Mouse (Mus musculus) intestine, embryonic 15.5 days (tissue): ENCODE data around the gene Ntrk1. TPM values are rescaled to one million over a fixed set of nuclear protein-coding genes. Genes with fewer than 3 reads are reported as not detected.

Experiments used
- ATAC-seq: fragments of 200-750 bp; cut with Nextera tagmentation; 2 replicates; pipeline ENCODE4 v1.8.0; 2017; ENCODE audit warnings: moderate TSS enrichment, moderate library complexity
- H3K27ac ChIP-seq: fragments of 300-500 bp; sonication (generic); 2 replicates; pipeline ENCODE4 v1.5.1; 2015; ENCODE audit warnings: mild to moderate bottlenecking, inconsistent platforms
- H3K27me3 ChIP-seq: fragments of 300-500 bp; sonication (generic); replicated peaks from 2 replicates; pipeline ENCODE4 v1.6.1; 2015; ENCODE audit warnings: inconsistent platforms
- H3K36me3 ChIP-seq: fragments of 300-500 bp; sonication (generic); 2 replicates; pipeline ENCODE4 v1.6.1; 2015; ENCODE audit warnings: inconsistent platforms
- H3K4me1 ChIP-seq: fragments of 300-500 bp; sonication (generic); replicated peaks from 2 replicates; pipeline ENCODE4 v1.6.1; 2015; ENCODE audit warnings: inconsistent platforms
- H3K4me2 ChIP-seq: fragments of 300-500 bp; sonication (generic); replicated peaks from 2 replicates; pipeline ENCODE4 v1.6.1; 2015; ENCODE audit warnings: mild to moderate bottlenecking, inconsistent platforms
- H3K4me3 ChIP-seq: fragments of 300-500 bp; sonication (generic); replicated peaks from 2 replicates; pipeline ENCODE4 v1.5.1; 2015; ENCODE audit warnings: inconsistent platforms
- H3K9ac ChIP-seq: fragments of 300-500 bp; sonication (generic); 2 replicates; pipeline ENCODE4 v1.6.1; 2015; ENCODE audit warnings: inconsistent platforms
- H3K9me3 ChIP-seq: fragments of 300-500 bp; sonication (generic); 2 replicates; pipeline ENCODE4 v1.6.1; 2016; ENCODE audit warnings: inconsistent platforms
- WGBS: fragments of 180-500 bp; shearing (Covaris S2); methylation state at CpG from one replicate; pipeline ENCODE4 v1.1.7; 2015; 5-methylcytosine and 5-hydroxymethylcytosine counted together
- polyA plus RNA-seq: library from polyadenylated mRNA; unstranded; fragments of >200 nt; fragmentation: Nextera tagmentation; extraction: Ambion mirVana; gene quantifications from 2 replicates; pipeline ENCODE4 v1.2.1, GENCODE M21; 2015

Ntrk1 gene
- polyA plus RNA-seq, 1 experiment from 2014 or later = 3.2 TPM

DNA sequence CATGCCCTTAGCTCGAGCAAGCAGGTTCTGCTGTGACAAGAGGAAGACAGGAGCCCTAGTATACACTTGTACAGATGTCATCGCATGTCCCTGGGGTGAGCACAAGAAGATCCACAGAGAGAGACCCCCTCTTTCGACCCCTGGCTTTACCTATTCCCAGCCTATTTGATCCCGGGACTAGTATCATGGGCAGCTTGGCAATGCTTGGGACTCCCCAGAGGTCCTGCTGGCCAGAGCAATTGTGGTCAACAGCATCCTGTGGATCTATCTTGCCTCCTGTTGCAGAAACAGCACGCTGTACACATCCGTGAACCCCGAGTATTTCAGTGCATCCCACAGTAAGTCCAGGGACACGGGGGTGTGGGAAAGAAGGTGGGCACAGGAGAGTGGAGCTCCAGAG lies 16.3 kb upstream of the Ntrk1 start:
- Histone ChIP-seq H3K27me3 (peaks cover 48% of the 10 kb centered on the region), H3K27ac (no peak overlapping the region), H3K4me1 (peaks cover 11% of the 10 kb centered on the region; the same call in 1 of the 2 replicates), H3K4me2 (no peak overlapping the region), H3K36me3 (no peaks in the 10 kb centered on the region), H3K9me3 (no peaks in the 10 kb centered on the region), H3K4me3 (no peak overlapping the region), H3K9ac (no peak overlapping the region)
- no peak for ATAC-seq
- WGBS = 82% methylated on average over 8 of the region's 8 CpGs

DNA sequence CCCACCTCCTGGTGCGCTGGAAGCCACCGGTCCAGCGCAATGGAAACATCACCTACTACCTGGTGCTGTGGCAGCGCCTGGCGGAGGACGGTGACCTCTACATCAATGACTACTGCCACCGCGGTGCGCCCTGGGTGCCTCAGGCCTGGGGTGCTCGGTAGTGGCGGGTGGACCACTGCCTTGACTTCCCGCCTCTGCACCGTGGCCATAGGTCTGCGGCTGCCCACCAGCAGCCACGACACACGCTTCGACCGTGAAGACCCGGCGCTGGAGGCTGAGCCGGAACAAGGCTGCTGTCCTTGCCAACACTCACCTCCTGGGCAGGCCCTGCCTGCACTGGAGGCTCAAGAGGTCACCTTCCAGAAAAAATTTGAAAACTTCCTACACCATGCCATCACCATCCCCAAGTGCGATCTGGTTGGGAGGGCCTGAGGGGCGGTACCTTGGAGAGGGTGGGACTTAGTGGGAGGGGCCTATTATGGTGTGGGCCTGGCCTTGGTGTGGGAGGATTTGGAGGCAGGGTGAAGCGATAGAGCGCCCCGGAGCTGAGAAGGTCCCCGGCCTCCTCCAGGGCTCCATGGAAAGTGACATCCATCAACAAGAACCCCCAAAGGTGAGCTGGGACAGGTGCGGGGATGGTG lies 14.5 kb upstream of the Ntrk1 start:
- H3K27ac ChIP-seq = no peak overlapping the region
- H3K4me1 ChIP-seq = peaks cover 9% of the 10 kb centered on the region; the same call in 1 of the 2 replicates
- H3K9ac ChIP-seq = no peak overlapping the region
- peak; percentile 62; the same call in 1 of the 2 replicates for ATAC-seq
- H3K9me3 ChIP-seq = no peaks in the 10 kb centered on the region
- peak overlapping the region; percentile 20 for H3K4me3 ChIP-seq
- H3K4me2 ChIP-seq = peak overlapping the region; percentile 49
- H3K27me3 ChIP-seq = peaks cover 58% of the 10 kb centered on the region
- 6% methylated on average over 28 of the region's 28 CpGs for WGBS
- H3K36me3 ChIP-seq = no peaks in the 10 kb centered on the region

DNA sequence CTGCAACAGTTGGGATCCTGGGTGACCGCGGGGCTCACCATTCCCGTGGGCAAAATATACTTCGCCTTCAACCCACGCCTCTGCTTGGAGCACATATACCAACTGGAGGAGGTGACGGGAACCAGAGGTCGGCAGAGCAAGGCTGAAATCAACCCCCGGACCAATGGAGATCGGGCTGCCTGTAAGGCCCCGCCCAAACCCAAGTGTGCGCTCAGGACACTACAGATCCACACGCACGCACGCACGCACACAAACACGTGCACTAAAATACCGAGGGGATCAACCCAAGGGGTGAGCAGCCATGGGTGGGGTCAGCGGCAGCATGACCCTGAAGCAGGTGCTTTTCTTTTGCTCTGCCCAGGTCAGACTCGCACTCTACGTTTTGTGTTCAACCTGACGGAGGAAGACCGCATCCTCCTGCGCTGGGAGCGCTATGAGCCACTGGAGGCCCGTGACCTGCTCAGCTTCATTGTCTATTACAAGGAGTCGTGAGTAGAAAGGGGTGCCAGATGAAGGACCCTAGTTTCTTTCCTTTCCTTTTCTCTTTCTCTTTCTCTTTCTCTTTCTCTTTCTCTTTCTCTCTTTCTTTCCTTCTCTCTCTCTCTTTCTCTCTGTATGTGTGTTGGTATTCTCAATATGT lies 9.2 kb upstream of the Ntrk1 start:
- Histone ChIP-seq H3K9me3 (no peaks in the 10 kb centered on the region), H3K36me3 (no peaks in the 10 kb centered on the region), H3K4me2 (peak overlapping the region; percentile 72), H3K4me3 (peak overlapping the region; percentile 30), H3K27ac (no peak overlapping the region), H3K27me3 (peaks cover 76% of the 10 kb centered on the region), H3K9ac (no peak overlapping the region), H3K4me1 (peaks cover 8% of the 10 kb centered on the region; the same call in 1 of the 2 replicates)
- peak; percentile 67 for ATAC-seq
- WGBS = 5% methylated on average over 26 of the region's 26 CpGs

DNA sequence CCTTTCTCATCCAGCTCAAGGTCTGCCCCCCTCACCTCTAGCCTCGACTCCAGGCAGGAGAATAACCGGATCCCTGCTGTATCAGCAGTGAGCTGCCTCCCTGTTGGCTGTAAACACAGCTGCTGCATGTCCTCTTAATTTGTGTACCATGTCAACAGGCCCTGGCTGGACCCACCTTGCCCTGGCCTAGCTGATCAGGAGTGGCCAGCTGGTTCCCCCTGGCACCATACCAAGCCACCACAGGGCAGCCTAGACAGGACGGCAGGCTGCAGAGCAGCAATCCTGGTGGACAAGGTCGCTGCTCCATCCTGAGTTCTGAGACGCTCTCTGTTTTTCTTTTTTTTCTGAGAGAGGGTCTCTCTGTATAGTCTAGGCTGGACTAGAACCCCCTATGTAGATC lies 6.7 kb upstream of the Ntrk1 start:
- H3K27ac ChIP-seq = no peak overlapping the region
- no peak overlapping the region for H3K4me2 ChIP-seq
- peaks cover 17% of the 10 kb centered on the region; the same call in 1 of the 2 replicates for H3K4me1 ChIP-seq
- H3K27me3 ChIP-seq = peaks cover 86% of the 10 kb centered on the region
- no peaks in the 10 kb centered on the region for H3K36me3 ChIP-seq
- H3K9me3 ChIP-seq = no peaks in the 10 kb centered on the region
- ATAC-seq = no peak
- no peak overlapping the region for H3K9ac ChIP-seq
- H3K4me3 ChIP-seq = no peak overlapping the region
- 46% methylated on average over 5 of the region's 5 CpGs for WGBS

DNA sequence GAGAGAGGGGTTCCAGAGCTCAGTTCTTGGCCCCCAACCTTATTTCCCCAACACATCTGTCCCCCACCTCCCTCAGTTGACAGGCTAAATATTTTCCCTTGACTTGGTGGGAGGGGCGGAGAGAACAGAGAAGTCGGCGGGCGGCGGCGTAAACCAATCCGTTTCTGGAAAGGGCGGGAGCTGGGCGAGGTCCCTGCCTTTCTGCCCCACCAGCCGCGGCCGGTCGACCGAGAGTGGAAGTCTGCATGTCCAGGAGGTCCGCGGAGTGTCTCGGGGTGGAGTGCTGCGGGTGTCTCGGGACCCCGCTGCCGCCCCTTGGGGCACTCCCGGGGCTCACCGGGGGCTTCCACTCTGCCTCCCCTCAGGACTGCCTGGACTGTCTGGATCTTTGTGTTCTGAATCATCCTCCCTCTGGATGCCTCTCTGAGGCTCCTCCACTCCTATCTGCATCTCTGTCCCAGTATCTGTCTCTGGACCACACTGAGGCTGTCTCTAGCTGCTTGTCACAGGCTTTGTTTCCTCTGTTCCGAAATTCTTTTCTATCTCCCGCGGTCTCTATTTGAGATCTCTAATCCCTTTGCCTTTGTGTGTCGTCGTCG lies 1.9 kb upstream of the Ntrk1 start, which contains the start of gene Insrr:
TSS of gene Insrr (plus strand) at position 216 of the 599 bp plus-strand sequence.
- Histone ChIP-seq H3K27me3 (peaks cover 90% of the 10 kb centered on the region), H3K36me3 (no peaks in the 10 kb centered on the region), H3K4me1 (peaks cover 25% of the 10 kb centered on the region), H3K27ac (no peak within 1 kb of the TSS), H3K9ac (peak within 1 kb of the TSS; percentile 33; the same call in 1 of the 2 replicates), H3K9me3 (no peaks in the 10 kb centered on the region), H3K4me3 (peak within 1 kb of the TSS; percentile 34), H3K4me2 (peak within 1 kb of the TSS; percentile 79)
- WGBS = 2% methylated on average over 29 of the region's 29 CpGs
- no peak for ATAC-seq

DNA sequence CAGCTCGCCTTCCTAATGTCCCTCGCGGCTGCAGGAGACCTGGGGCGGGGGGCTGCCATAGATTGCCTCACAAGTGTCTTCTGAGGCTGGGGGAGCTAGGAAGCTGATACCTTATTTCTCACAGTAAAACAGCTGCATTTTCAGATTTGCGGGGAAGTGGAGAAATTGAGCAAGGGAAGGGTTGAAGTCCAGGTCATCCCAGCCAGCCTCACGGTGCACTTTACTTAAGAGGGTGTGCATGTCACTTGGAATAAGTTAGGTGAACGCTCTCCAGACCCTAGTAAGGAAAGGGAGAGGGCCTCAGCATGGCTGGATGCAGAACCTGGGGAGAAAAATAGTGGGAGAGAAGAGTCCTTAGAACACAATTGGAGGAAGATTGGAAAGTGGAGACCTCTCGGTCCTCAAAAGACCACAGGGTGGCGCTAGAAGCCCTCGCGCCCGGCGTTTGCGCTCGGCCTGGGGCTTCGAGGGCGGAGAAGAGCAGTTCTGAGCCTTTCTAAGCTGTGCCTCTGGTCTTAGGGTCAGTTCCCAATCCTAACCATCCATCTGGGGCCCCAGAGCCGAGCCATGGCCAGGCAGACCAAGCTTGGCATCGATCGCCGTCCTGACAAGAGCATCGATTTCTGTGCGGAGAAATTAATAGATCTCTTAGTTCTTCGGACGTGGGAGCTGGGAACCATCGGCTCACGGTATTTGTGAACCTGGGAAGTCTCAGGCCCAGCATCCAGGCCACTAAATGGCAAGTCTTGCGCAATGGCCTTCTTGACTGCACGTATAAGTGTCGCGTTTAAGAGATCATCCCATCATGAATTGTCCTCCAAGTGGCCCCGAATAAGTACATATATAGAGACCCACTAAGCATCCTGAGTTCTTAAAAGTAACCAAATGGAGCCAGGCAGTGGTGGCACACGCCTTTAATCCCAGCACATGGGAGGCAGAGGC lies 645 bp upstream of the Ntrk1 start:
- no peaks in the 10 kb centered on the region for H3K36me3 ChIP-seq
- peak overlapping the region; percentile 34; the same call in 1 of the 2 replicates for H3K9ac ChIP-seq
- peaks cover 93% of the 10 kb centered on the region for H3K27me3 ChIP-seq
- 16% methylated on average over 33 of the region's 33 CpGs for WGBS
- H3K27ac ChIP-seq = no peak overlapping the region
- H3K9me3 ChIP-seq = no peaks in the 10 kb centered on the region
- H3K4me3 ChIP-seq = peak overlapping the region; percentile 32
- H3K4me2 ChIP-seq = peak overlapping the region; percentile 58
- peak; percentile 32; the same call in 1 of the 2 replicates for ATAC-seq
- H3K4me1 ChIP-seq = peaks cover 25% of the 10 kb centered on the region

DNA sequence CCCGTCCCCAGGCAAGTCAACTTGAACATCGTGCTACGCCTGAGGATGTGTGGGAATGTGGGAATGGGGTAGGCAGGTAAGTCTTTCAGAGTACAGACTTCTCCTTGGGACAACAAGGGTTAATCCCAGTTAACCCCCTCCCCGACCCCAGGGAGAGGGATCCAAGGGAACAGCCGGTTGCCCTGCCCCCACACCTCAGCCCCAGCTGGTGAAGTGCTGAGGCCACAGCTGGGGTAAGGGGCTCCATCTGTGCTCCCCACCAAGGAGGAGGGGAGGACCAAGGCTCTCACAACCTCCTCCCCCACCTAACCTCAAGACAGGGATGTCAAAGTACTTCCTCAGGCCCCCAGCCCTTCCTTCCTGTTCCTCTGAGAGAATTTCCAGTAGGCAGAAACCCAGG lies 5.2 kb downstream of the Ntrk1 start:
- 26% methylated on average over 5 of the region's 5 CpGs for WGBS
- Histone ChIP-seq H3K9me3 (no peaks in the 10 kb centered on the region), H3K36me3 (no peaks in the 10 kb centered on the region), H3K4me3 (no peak overlapping the region), H3K9ac (0 out of 2 replicates have a peak overlapping the region, but pooled peaks have one; percentile 22), H3K4me1 (peaks cover 20% of the 10 kb centered on the region), H3K27me3 (peaks cover 48% of the 10 kb centered on the region), H3K27ac (no peak overlapping the region), H3K4me2 (no peak overlapping the region)
- ATAC-seq = no peak

DNA sequence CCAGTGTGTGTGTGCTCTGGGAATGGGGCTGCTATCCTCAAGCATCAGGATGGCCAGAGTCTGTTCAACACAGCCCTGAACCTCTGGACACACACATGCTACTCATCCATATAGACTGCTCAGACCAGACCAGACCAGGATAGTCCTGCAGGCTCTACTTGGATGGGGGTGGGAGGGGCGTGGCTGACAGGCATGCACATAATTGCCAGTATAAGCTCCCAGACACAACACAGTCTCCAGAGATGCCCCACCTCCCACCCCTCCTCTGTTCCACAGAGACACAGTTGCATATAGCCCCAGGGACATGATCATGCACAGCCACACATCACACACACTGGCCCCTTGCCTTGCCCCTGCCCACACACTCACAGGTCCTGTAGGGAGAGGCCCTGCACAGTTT lies 5.7 kb downstream of the Ntrk1 start:
- no peak overlapping the region for H3K9ac ChIP-seq
- no peaks in the 10 kb centered on the region for H3K9me3 ChIP-seq
- no peak overlapping the region for H3K27ac ChIP-seq
- peaks cover 43% of the 10 kb centered on the region for H3K27me3 ChIP-seq
- no peak overlapping the region for H3K4me2 ChIP-seq
- H3K36me3 ChIP-seq = no peaks in the 10 kb centered on the region
- ATAC-seq = peak; percentile 39; the same call in 1 of the 2 replicates
- no peak overlapping the region for H3K4me3 ChIP-seq
- 9% methylated on average over 1 of the region's 1 CpGs for WGBS
- peaks cover 18% of the 10 kb centered on the region for H3K4me1 ChIP-seq

DNA sequence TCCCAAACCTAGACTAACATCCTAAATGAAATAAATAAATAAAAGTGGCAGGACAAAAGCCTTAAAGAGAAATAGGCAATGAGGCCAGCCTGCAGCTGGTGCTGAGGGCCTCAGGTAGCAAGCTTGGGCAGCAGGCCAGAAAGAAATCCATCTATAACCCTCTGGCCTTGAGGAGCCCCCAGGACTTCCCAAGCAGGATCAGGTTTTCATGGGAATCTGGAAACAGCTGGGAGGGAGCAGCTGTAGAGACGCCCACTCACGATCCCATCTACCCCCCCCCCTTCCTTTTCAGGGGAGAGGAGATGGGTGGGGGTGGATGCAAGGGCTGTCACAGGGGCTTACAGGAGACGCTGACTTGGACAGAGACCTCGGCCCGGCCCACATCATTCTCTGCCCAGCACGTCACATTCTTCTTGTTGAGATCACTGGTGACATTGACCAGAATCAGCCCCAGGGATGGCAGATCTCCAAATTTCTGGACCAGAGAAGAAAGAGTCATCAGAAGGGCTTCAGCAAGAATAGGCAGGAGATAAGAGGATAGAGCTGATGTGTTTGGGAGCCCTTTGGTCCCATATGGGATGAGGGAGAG lies 9.2 kb downstream of the Ntrk1 start:
- H3K9me3 ChIP-seq = no peaks in the 10 kb centered on the region
- ATAC-seq = 0 out of 2 replicates have a peak, but pooled peaks have one; percentile 37
- H3K4me3 ChIP-seq = no peak overlapping the region
- no peak overlapping the region for H3K4me2 ChIP-seq
- H3K27me3 ChIP-seq = peaks cover 13% of the 10 kb centered on the region; the same call in 1 of the 2 replicates
- H3K4me1 ChIP-seq = peaks cover 18% of the 10 kb centered on the region
- WGBS = 28% methylated on average over 6 of the region's 6 CpGs
- no peaks in the 10 kb centered on the region for H3K36me3 ChIP-seq
- H3K27ac ChIP-seq = no peak overlapping the region
- H3K9ac ChIP-seq = no peak overlapping the region

DNA sequence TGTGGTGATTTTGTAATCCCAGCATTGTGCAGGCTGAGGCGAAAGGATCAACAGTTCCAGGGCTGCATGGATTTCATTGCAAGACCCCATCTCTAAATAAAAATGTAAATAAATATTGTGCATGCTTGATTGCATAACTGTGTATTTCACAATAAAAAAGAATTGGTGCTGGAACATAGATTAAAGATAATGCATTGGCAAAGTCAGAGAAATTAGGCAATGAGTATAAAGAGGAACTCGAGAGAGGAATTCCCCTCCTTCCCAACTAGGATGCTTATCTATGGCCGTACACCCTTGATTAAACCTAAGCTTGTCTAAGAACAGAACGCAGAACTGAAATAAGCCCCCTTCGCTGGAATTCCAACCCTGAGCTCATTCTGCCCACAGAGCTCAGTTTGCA lies 9.8 kb downstream of the Ntrk1 start:
- ATAC-seq = no peak

DNA sequence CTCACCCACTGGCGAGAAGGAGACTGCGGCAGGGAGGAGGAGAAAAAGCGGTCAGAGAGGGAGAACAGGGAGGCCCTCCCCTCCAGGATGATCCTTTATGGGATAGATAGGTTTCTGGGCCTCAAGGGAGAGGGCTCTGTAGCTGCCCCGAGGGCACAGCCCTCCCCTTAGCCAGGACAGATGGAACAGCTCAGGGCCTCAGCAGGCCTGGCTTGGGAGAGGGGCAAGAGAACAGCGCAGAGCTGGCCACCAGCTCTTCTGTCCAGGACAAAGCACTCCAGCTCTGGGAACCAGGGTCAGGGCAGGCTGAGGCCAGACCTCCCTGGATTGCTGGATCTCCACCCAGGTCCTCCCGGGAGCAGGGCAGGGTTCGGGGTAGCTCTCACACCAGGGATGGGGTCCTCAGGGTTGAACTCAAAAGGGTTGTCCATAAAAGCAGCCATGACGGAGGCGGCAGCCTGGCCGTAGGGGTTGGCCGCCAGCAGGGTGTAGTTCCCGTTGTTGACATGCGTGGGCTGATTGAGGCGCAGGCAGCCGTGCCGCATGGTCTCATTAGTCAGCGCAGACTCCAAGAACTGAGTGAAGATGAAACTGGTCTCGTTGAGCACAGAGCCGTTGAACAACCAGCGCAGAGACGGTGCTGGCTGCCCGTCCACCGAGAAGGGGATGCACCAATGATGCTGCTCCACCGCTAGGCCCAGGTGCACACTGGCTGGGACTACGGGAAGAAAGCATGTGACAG lies 11.5 kb downstream of the Ntrk1 start:
- Histone ChIP-seq H3K27ac (no peak overlapping the region), H3K36me3 (no peaks in the 10 kb centered on the region), H3K4me1 (peaks cover 12% of the 10 kb centered on the region), H3K27me3 (peaks cover 11% of the 10 kb centered on the region), H3K4me3 (no peak overlapping the region), H3K9ac (no peak overlapping the region), H3K9me3 (no peaks in the 10 kb centered on the region), H3K4me2 (no peak overlapping the region)
- ATAC-seq = no peak
- 78% methylated on average over 24 of the region's 25 CpGs for WGBS

More for the DNA sequence above, 9.8 kb downstream of the Ntrk1 start:
- Histone ChIP-seq H3K9ac (no peak overlapping the region), H3K27ac (no peak overlapping the region), H3K9me3 (no peaks in the 10 kb centered on the region), H3K4me2 (no peak overlapping the region), H3K27me3 (0 out of 2 replicates have a peak, but pooled peaks cover 10% of the 10 kb centered on the region), H3K4me3 (no peak overlapping the region), H3K36me3 (no peaks in the 10 kb centered on the region), H3K4me1 (peaks cover 18% of the 10 kb centered on the region)
- WGBS = 68% methylated on average over 5 of the region's 5 CpGs
